Mouse (Mus musculus): ENCODE measurements around the gene Arvcf.

The Arvcf gene

GRCm38 (mm10) chr16:18357977-18358376 is 10.0 kb downstream of the Arvcf start:
- DNase-seq, result no peak

DNA sequence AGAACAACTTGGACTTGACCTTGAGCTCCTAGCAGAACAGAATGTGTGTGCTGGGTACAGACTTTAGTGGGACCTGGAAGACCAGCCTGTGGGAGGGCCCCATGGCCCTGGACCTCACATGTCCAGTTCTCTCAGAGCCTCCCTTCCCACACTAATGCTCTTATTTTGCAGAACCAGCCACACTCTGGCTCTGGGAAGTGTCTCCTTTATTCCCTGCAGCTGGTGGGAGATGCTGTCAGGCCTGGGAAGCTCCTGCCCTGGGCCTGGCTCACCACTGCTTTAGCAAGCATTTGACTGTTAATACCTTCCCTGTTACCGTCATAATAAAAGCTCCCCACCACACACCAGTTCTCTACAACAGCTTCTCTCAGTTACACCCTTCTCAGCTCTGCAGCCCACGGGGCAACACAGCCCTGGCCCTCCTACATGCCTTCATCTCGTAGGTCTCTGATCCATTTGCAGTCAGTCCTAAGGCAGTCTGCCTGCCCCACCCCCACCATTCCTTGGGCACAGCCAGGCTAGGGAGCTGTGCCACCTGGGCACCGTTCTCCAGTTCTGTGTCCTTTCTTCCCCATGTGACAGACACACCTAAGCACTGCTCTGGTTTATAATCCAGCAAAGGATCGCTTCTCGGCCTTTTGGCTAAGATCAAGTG is 12.3 kb downstream of the Arvcf start:
- peak; percentile 31 to 46 for DNase-seq

DNA sequence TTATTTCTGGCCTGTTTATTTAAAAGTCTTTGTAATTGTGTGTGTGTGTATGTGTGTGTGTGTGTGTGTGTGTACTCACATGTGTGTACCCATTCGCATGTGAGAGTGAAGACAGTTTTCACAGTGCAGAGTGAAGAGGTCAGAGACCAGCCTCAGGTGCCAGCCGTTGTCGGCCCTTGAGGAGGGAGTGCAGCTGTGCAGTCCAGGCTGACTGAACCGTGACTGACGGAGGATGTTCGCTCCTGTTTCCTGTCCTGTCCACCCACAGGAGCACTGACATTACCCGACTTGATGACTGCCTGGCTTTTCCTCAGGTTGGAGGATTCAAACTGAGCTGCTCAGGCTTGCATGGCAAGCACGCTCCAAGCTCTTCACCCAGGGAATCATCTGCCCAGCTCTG is 15.0 kb downstream of the Arvcf start:
- DNase-seq, result peak; percentile 59 to 84

GRCm38 (mm10) chr16:18366849-18367248 is 18.9 kb downstream of the Arvcf start:
- peak in 1 of 2 experiments; percentile 16 for DNase-seq

DNA sequence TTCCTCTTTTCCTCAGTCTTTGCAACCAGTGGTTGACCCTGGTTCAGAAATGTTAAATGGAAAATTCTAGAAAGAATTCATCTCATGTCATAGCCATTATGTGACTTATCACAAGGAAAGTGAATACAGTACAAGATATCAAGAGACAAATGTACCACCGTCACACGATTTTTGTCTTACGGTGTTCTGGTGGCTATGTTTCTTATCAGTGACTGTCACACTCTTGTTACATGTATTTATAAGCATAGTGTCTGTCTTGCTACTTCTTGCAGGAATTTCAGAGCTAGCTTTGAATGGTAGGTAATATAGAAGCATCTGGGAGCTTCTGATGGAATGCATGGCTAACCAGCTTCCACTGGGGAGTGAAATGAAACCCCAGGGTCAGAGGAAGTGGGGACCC is 22.2 kb downstream of the Arvcf start:
- no peak for DNase-seq

GRCm38 (mm10) chr16:18373632-18374031 is 25.6 kb downstream of the Arvcf start:
- no peak for DNase-seq

DNA sequence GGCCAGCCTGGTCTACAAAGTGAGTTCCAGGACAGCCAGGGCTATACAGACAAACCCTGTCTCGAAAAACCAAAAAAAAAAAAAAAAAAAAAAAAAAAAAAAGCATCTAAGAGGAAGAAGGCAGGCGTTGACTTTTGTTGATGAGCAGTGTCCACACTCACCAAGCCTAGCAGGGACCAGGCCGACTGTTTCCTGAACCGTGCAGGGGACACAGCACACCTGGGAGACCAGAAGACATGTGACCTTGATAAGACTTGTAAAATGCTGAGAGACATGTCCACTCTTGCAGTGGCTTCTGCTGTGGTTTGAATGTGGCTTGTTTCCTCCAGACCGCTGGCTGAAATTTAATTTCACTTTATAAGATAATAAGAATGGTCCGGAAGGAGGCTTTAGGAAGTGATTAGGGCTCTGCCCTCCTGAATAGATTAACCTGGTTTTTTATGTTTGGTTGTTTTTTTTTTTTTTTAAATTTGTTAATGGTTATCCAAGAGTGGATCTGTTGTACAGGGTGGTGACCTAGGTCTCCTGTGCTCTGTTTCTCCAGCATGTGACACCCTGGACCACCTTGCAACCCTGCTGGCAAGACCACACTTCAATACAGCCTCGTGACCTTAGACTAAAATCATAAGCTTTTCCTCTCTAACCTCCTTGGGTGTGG is 28.4 kb downstream of the Arvcf start:
- DNase-seq, result peak; percentile 41 to 75

GRCm38 (mm10) chr16:18377203-18377602 is 29.2 kb downstream of the Arvcf start:
- DNase-seq, result peak; percentile 74 to 84

DNA sequence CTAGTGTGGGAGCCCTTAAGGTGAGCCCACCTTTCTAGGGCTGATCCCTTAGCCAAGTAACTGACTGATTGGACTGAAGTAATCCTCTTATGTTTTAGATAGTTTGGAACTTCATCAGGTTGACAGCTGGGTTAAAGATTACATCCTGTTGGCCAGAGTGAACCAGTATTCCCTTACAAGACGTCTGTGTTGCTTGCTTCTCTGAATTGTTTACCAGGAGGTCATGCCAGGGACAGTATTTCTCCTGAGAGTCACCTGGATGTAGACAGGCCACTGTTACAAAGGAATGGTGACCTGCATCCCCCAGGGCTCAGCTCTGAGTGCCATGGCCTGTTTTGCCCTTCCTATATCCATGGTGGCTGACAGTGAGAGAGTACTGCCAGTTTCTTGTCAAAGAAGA is 30.5 kb downstream of the Arvcf start:
- DNase-seq, result peak; percentile 21 to 23

- peak; percentile 56 to 78 for DNase-seq
These were observed 31.5 kb downstream of the Arvcf start for GRCm38 (mm10) chr16:18379338-18380001.

DNA sequence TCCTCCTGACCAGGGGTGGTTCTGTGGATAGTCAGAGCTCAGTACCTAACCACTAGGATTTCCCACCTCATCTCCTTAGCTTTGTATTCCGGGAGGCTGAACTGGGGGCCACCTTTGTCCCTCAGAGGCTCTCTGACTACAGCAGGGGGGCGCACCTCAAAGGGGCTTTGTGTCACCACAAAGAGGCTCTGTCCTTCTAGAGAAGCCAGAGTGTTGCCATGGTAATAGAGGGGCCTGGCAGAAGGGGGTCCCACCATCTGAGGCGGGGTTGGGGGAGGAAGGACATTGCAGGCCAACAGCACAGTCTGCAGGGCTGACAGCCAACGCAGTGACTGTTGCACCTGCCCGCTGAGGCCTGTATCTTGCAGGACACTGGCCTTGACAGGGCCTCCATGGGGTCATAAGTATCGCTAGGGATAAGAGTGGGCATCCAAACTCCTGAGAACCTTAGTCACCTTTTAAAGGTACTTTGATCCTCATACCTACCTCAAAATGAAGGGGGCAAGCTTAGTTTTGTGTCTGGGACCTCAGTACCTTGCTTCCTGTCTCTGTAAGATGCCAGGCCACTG is 32.6 kb downstream of the Arvcf start:
- peak in 1 of 2 experiments; percentile 25 for DNase-seq

- peak in 1 of 2 experiments; percentile 34 for DNase-seq
These were observed 33.8 kb downstream of the Arvcf start for GRCm38 (mm10) chr16:18381621-18382258.

- DNase-seq, result peak; percentile 55 to 75
These were observed 35.2 kb downstream of the Arvcf start for GRCm38 (mm10) chr16:18383045-18383726.

GRCm38 (mm10) chr16:18383756-18384155 is 35.8 kb downstream of the Arvcf start:
- DNase-seq, result peak; percentile 70 to 71

DNA sequence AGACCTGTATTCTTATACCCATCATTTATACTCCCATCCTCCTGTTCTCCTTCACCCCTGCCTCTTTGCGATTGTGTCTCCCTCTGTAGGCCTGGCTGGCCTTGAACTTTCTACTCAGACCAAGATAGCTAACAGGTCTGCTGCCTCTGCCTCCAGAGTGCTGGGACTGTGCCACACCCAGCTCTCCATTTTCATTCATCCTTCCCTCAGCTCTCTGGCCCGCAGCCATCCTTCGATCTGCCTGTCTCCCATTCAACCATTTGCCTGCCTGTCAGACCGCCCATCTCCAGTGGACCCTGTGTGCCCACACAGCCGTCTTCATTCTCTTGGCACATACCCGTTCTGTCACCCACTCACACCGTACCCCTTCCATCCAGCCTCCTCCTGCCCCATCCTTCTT is 36.2 kb downstream of the Arvcf start:
- peak in 1 of 2 experiments; percentile 36 for DNase-seq

- DNase-seq, result peak in 1 of 2 experiments; percentile 23
These were observed 36.7 kb downstream of the Arvcf start for GRCm38 (mm10) chr16:18384659-18385058.

DNA sequence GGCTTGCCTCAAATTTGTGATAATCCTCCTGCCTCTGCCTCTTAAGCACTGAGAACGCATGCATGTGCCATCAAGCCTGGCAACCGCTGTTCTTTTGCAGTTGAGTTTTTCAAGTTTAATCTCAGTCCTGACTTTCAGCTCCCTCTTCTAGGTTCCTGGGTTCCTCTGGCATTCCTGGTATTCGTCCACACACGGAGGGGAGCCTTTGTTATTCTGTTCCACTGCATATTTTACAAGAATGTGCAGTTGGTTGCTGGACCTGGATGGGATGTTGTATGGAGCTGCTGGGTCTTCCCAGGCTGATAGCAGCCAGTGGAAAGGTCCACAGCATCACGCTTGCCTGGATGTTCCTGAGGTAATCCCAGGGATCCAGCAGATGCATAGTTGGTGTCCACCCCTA is 37.4 kb downstream of the Arvcf start:
- peak in 1 of 2 experiments; percentile 16 for DNase-seq

DNA sequence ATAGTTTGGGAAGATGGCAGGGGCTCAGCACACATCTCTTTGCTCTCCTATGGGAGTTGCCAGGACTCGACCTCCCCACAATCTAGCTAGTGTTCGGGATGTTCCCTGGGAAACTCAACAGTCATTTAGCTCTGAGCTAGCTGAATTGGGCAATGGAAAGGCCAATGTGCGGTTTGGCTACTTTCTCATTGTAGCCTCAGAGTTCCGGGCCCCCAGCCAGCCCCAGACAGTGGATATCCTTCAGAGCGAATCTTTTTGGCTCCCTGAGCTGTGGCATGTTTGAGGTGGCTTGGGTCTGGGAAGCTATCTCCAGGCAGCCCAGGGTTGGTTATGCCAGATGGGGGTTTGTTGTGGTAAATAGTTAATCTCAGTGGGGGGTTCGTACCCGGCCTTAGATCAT is 38.5 kb downstream of the Arvcf start:
- DNase-seq, result peak in 1 of 2 experiments; percentile 45

DNA sequence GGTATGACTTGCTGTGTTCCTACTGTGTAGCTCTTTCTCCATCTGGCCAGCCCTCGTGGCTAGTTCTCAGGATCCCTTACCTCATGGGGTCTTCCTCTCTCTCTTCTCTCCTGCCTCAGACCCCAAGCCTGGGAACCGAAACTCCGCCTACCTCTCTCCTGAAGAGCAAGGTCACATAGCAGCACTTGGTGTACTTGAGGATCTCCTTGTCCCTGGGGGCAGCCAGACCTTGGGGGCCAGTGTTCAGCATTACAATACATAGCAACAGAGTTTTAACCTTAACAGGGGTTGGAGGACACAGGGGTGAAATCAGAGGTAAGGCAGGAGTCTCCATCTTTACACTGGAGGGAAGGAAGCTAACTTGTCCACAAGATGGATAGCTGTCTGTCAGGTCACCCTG is 39.0 kb downstream of the Arvcf start:
- DNase-seq, result peak in 1 of 2 experiments; percentile 31

GRCm38 (mm10) chr16:18387704-18388582 is 40.0 kb downstream of the Arvcf start:
- DNase-seq, result peak in 1 of 2 experiments; percentile 37

Measured in kidney, postnatal 25 days (tissue).